Mouse (Mus musculus): ENCODE results near the gene Duoxa1. TPM values are rescaled to one million over a fixed set of nuclear protein-coding genes. Genes with fewer than 3 reads are reported as not detected.

Duoxa1 gene
- polyA plus RNA-seq, 1 experiment from 2014 or later, result not detected

- 5% methylated on average over 23 of the region's 23 CpGs for WGBS
- Histone ChIP-seq H3K9ac (peak overlapping the region; percentile 62), H3K4me3 (peak overlapping the region; percentile 45), H3K4me1 (peaks cover 39% of the 10 kb centered on the region), H3K27me3 (peaks cover 94% of the 10 kb centered on the region), H3K9me3 (replicated peaks) (no peaks in the 10 kb centered on the region), H3K36me3 (ENCODE audit: poor library complexity, severe bottlenecking) (no peaks in the 10 kb centered on the region), H3K4me2 (peak overlapping the region; percentile 81), H3K27ac (no peak overlapping the region)
- no peak for ATAC-seq
These were observed 11.5 kb downstream of the Duoxa1 start for GRCm38 (mm10) chr2:122301921-122302573.

GRCm38 (mm10) chr2:122301081-122301920, 12.2 kb downstream of the Duoxa1 start:
- Histone ChIP-seq H3K9ac (peak overlapping the region; percentile 62), H3K36me3 (ENCODE audit: poor library complexity, severe bottlenecking) (no peaks in the 10 kb centered on the region), H3K4me1 (peaks cover 39% of the 10 kb centered on the region), H3K9me3 (replicated peaks) (no peaks in the 10 kb centered on the region), H3K27ac (no peak overlapping the region; the same call in 1 of the 2 replicates), H3K4me3 (peak overlapping the region; percentile 45), H3K27me3 (peaks cover 95% of the 10 kb centered on the region), H3K4me2 (peak overlapping the region; percentile 81)
- WGBS, result under 1% methylated on average over 46 of the region's 48 CpGs
- ATAC-seq, result peak; percentile 46

- no peak overlapping the region for H3K4me3 ChIP-seq
- WGBS, result 3% methylated on average over 14 of the region's 14 CpGs
- peaks cover 39% of the 10 kb centered on the region for H3K4me1 ChIP-seq
These were observed 12.9 kb downstream of the Duoxa1 start for GRCm38 (mm10) chr2:122300656-122301020.

GRCm38 (mm10) chr2:122299911-122300655, 13.4 kb downstream of the Duoxa1 start:
- 8% methylated on average over 14 of the region's 14 CpGs for WGBS
- Histone ChIP-seq H3K36me3 (ENCODE audit: poor library complexity, severe bottlenecking) (no peaks in the 10 kb centered on the region), H3K27ac (no peak overlapping the region), H3K4me1 (peaks cover 39% of the 10 kb centered on the region), H3K4me2 (no peak overlapping the region), H3K9ac (no peak overlapping the region), H3K4me3 (no peak overlapping the region), H3K9me3 (replicated peaks) (no peaks in the 10 kb centered on the region), H3K27me3 (peaks cover 97% of the 10 kb centered on the region)
- no peak for ATAC-seq

More at GRCm38 (mm10) chr2:122300656-122301020, 12.9 kb downstream of the Duoxa1 start:
- H3K9me3 ChIP-seq (replicated peaks), result no peaks in the 10 kb centered on the region
- H3K36me3 ChIP-seq (ENCODE audit: poor library complexity, severe bottlenecking), result no peaks in the 10 kb centered on the region
- peak overlapping the region; percentile 81 for H3K4me2 ChIP-seq
- H3K9ac ChIP-seq, result no peak overlapping the region
- peaks cover 96% of the 10 kb centered on the region for H3K27me3 ChIP-seq
- ATAC-seq, result no peak
- H3K27ac ChIP-seq, result no peak overlapping the region

GRCm38 (mm10) chr2:122298596-122299490, 14.7 kb downstream of the Duoxa1 start, which contains the start of gene Duoxa2:
TSS of gene Duoxa2 (plus strand) at chr2:122298900.
- ATAC-seq, result no peak
- H3K27me3 ChIP-seq, result peaks cover 99% of the 10 kb centered on the region
- no peak within 1 kb of the TSS for H3K27ac ChIP-seq
- peak within 1 kb of the TSS; percentile 49 for H3K4me2 ChIP-seq
- peaks cover 39% of the 10 kb centered on the region for H3K4me1 ChIP-seq
- no peaks in the 10 kb centered on the region for H3K36me3 ChIP-seq (ENCODE audit: poor library complexity, severe bottlenecking)
- WGBS, result under 1% methylated on average over 43 of the region's 43 CpGs
- H3K9me3 ChIP-seq (replicated peaks), result no peaks in the 10 kb centered on the region
- H3K4me3 ChIP-seq, result peak within 1 kb of the TSS; percentile 28
- no peak within 1 kb of the TSS for H3K9ac ChIP-seq

- H3K9me3 ChIP-seq (replicated peaks), result no peaks in the 10 kb centered on the region
- ATAC-seq, result no peak
- peaks cover 99% of the 10 kb centered on the region for H3K27me3 ChIP-seq
- WGBS, result under 1% methylated on average over 13 of the region's 13 CpGs
- H3K4me2 ChIP-seq, result peak within 1 kb of the TSS; percentile 49
- no peak within 1 kb of the TSS for H3K27ac ChIP-seq
- no peak within 1 kb of the TSS for H3K9ac ChIP-seq
- H3K36me3 ChIP-seq (ENCODE audit: poor library complexity, severe bottlenecking), result no peaks in the 10 kb centered on the region
- peak within 1 kb of the TSS; percentile 28 for H3K4me3 ChIP-seq
- H3K4me1 ChIP-seq, result peaks cover 39% of the 10 kb centered on the region
These were observed 15.4 kb downstream of the Duoxa1 start, which contains the start of gene Duox2 for GRCm38 (mm10) chr2:122298096-122298499. TSS of gene Duox2 (minus strand) at chr2:122298449.

GRCm38 (mm10) chr2:122297271-122298095, 16.0 kb downstream of the Duoxa1 start:
- no peak for ATAC-seq
- under 1% methylated on average over 35 of the region's 35 CpGs for WGBS
- H3K4me1 ChIP-seq, result peaks cover 39% of the 10 kb centered on the region
- no peaks in the 10 kb centered on the region for H3K9me3 ChIP-seq (replicated peaks)
- H3K36me3 ChIP-seq (ENCODE audit: poor library complexity, severe bottlenecking), result no peaks in the 10 kb centered on the region
- peak overlapping the region; percentile 37 for H3K4me2 ChIP-seq
- no peak overlapping the region for H3K9ac ChIP-seq
- peak overlapping the region; percentile 28 for H3K4me3 ChIP-seq
- peaks cover 93% of the 10 kb centered on the region for H3K27me3 ChIP-seq
- H3K27ac ChIP-seq, result no peak overlapping the region

GRCm38 (mm10) chr2:122294916-122295315, 18.6 kb downstream of the Duoxa1 start:
- ATAC-seq, result no peak
- no peak overlapping the region for H3K4me3 ChIP-seq
- 5% methylated on average over 7 of the region's 7 CpGs for WGBS
- no peaks in the 10 kb centered on the region for H3K9me3 ChIP-seq (replicated peaks)
- peaks cover 68% of the 10 kb centered on the region for H3K27me3 ChIP-seq
- H3K27ac ChIP-seq, result no peak overlapping the region
- H3K9ac ChIP-seq, result no peak overlapping the region
- peaks cover 23% of the 10 kb centered on the region for H3K4me1 ChIP-seq
- no peaks in the 10 kb centered on the region for H3K36me3 ChIP-seq (ENCODE audit: poor library complexity, severe bottlenecking)
- no peak overlapping the region for H3K4me2 ChIP-seq

GRCm38 (mm10) chr2:122286137-122286536, 27.4 kb downstream of the Duoxa1 start:
- H3K4me3 ChIP-seq, result no peak overlapping the region
- no peak for ATAC-seq
- 68% methylated on average over 7 of the region's 7 CpGs for whole genome bisulfite sequencing

GRCm38 (mm10) chr2:122284091-122284490, 29.4 kb downstream of the Duoxa1 start:
- no peaks in the 10 kb centered on the region for H3K9me3 ChIP-seq (replicated peaks)
- WGBS, result 90% methylated on average over 9 of the region's 9 CpGs
- no peak for ATAC-seq

More at GRCm38 (mm10) chr2:122286137-122286536, 27.4 kb downstream of the Duoxa1 start:
- H3K4me1 ChIP-seq, result no peaks in the 10 kb centered on the region
- H3K9ac ChIP-seq, result no peak overlapping the region
- H3K27ac ChIP-seq, result no peak overlapping the region
- H3K4me2 ChIP-seq, result no peak overlapping the region
- H3K36me3 ChIP-seq (ENCODE audit: poor library complexity, severe bottlenecking), result no peaks in the 10 kb centered on the region
- H3K9me3 ChIP-seq (replicated peaks), result no peaks in the 10 kb centered on the region
- H3K27me3 ChIP-seq, result no peaks in the 10 kb centered on the region; the same call in 1 of the 2 replicates

More at GRCm38 (mm10) chr2:122284091-122284490, 29.4 kb downstream of the Duoxa1 start:
- H3K4me3 ChIP-seq, result no peak overlapping the region
- H3K4me1 ChIP-seq, result no peaks in the 10 kb centered on the region
- H3K27ac ChIP-seq, result no peak overlapping the region
- H3K27me3 ChIP-seq, result no peaks in the 10 kb centered on the region
- H3K4me2 ChIP-seq, result no peak overlapping the region
- H3K9ac ChIP-seq, result no peak overlapping the region
- H3K36me3 ChIP-seq (ENCODE audit: poor library complexity, severe bottlenecking), result no peaks in the 10 kb centered on the region
